Mouse (Mus musculus): ENCODE measurements at regions not wholly inside any gene's neighbourhood (a gene's known extent, or its start where the extent isn't known, plus 50 kb on each side); places are given as distances from the start of the nearest gene placed in this dataset.

DNA sequence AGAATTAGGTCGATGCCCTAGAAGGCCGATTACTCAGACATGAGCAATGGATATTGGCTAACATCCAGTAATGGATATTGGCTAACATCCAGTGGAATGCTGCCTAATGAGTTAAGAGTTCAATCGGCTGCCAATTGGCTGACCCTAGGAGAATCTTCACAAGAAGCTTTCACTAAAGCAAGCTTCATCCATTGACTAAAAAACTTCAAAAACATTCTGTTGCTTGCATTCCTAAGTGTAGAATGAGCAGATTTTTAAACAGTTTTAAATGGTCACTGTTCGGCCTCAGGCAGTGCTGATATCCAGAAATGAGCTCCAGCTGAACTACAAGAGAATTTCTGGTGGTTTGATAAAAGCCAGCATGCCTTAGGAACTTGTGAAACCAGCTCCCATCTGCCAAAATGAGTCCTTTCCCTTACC lies 56.8 kb upstream of the Cenpe start:
- TF ChIP-seq EP300 (IDR thresholded peaks at IDR 0.05; ENCODE audit: low read depth) (no peak), CTCF (IDR thresholded peaks at IDR 0.05; ENCODE audit: low read depth) (no peak)
- Histone ChIP-seq H3K9ac (replicated peaks; ENCODE audit: low read depth, low read length) (no peak overlapping the region), H3K27ac (ENCODE audit: low read depth) (no peak overlapping the region; the same call in 1 of the 2 replicates), H3K9me3 (replicated peaks; ENCODE audit: control insufficient read depth, low read length) (no peaks in the 10 kb centered on the region), H3K36me3 (replicated peaks; ENCODE audit: control insufficient read depth, insufficient read depth, low read length) (no peaks in the 10 kb centered on the region), H3K4me3 (ENCODE audit: low read depth, low read length) (no peak overlapping the region), H3K4me1 (ENCODE audit: control insufficient read depth, insufficient read depth) (no peaks in the 10 kb centered on the region; the same call in 1 of the 2 replicates), H3K4me2 (ENCODE audit: low read depth, low read length) (no peak overlapping the region; the same call in 1 of the 2 replicates), H3K27me3 (ENCODE audit: control insufficient read depth, insufficient read depth, low read length) (no peaks in the 10 kb centered on the region)
- DNase-seq (ENCODE audit: low spot score) (peak; percentile 24), ATAC-seq (ENCODE audit: insufficient read depth, low read depth) (peak; percentile 39)
- WGBS = 15% methylated on average over 4 of the region's 4 CpGs

All from heart, postnatal 0 days (tissue).